Mouse (Mus musculus): ENCODE results near the gene Tnk1.

Tnk1 gene

DNA sequence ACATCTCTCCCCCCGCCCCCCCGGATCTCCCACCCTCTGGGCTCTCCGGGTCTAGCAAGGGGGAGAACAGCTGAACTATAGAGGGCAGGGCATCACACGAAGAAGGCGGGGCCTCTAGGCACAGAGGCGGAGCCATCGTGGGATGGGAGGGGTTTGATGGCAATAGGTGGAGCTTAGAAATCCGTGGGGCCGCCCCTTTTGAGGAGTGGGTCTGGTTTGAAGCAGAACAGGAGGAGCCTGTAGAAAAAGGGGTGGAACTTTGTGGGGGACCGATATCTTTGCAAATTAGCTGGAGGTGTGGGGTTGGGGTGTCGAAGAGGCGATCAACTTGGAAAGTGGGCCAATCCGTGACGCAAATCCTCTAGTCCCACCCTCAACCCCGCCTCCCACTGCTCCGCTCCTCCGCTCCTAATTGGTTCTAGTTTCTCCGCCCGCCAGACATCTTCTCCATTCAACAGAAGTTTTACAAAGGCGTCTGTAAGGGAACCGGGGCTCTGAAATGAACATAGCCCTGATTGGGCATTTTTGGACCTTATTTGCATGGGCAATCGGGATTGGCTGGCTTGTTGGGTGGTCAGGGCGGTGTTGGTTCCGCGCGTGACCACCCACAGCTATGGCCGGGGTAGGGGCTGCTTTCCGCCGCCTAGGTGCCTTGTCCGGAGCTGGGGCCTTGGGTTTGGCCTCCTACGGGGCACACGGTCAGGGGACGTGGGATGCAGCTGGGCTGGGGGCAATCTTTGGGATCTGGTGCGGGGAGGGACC, 20.4 kb downstream of the Tnk1 start, which contains the start of gene Tmem256:
Gene Tmem256 (plus strand): TSS at position 563 of the 762 bp plus-strand sequence.
- DNase-seq (ENCODE audit: low spot score in 2 of 2): peak; percentile 91 to 96

DNA sequence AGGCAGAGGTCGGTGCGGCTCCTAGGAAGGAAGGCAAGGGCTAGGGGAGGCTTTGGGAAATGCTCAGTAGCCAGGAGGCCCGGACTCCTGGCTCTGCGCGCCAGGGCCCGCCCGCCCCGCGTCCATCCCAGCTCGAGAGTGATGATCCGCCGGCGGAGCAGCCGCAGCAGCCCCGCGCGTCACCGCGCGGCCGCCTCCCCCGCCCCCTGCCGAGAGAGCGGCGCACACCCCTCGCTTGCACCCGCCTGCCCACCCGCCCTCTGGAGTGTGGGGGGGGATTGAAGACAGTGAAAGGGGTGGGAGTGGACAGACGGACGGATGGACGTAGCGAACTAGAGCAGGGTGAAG, 21.0 kb downstream of the Tnk1 start, which contains the start of gene Nlgn2:
Gene Nlgn2 (minus strand): TSS at position 181 of the 348 bp plus-strand sequence.
- DNase-seq (ENCODE audit: low spot score in 2 of 2): no peak

DNA sequence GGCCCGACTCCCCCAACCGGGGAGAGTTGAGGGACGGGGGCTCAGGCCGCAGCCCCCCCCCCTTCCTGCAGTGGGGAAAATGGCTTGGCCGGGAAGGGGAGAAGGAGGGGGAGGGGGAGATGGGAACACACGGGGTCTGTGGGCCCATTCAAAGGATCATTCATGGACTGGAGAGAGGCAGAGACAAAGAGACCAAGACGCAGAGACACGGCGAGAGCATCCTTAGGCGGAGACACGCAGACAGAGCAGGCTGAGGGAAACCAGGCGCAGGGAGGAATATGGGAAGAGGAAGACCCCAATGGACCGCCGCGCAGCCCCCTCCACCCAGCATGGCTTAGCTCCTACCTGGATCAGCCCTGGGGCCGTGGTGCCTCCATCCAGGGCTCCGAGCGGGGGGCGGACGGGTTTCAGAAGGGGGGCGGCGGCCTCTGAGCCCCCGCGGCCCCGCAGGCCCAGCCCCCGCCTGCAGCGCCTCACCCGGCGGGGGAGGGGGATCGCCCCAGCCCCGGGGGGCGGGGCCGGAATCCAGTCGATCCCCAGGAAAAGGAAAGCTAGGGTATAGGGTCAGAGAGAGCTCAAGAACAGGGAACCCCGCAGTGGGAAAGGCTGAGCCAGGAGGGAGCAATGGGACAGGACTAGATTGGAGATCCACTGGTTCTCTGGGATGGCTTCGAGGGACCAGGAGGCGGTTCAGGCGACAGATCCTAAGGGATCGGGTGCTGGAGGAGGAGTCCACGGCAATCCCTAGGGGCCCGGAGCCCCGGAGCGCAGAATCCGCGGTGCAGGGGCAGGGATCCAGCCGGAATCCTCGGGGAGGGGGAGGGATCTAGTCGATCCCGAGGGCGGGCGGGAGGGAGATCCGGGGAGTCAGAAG, 21.6 kb downstream of the Tnk1 start:
- peak in 1 of 2 experiments; percentile 32 for DNase-seq (ENCODE audit: low spot score in 2 of 2)

DNA sequence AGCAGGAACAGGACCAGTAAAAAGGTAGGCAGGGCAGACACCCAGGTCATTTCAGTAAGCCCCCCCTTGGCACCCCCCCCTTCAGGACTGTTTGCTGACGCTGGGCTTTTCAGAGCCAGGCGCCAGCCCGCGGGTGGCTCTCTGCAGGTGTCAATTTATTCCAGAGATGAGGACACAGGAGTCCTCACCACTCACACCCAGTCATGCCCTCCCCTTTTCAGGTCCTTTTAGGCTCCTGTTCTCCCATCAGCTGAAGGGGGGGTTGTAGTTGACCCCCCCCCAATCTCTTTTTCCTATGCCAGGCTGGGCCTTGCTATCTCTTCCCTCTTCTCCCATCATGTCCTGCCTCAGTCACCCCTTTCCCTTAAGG, 22.6 kb downstream of the Tnk1 start:
- DNase-seq (ENCODE audit: low spot score in 2 of 2): no peak

DNA sequence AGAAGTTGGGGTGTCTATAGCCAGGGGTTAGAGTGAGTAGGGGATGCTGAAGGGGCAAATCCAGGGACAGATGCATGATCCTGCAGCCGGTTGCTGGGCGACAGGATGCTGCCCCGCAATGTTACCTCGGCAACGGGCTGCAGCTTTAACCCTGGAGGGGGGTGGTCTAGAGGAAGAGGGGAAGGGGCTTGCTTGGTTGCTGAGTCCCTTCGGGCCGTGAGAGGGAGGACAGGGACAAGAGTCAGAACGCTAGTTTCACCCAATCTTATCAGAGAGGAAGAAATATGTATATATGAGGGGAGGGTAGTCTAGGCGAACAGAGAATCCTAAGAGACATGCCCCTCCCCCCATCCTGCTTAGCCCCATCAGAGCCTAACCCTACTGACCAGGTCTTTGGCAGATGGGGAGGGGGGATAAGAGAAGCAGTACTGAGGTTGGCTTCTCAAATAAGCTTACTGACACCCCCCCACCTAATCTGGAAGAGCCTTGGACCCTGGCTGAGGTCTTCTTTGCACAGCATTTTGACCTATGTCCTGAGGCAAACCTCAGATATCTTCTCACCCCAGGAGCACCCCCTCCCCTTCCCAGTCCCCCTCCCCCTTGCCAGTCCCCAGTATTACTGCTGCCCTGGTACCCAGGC, 23.1 kb downstream of the Tnk1 start:
- DNase-seq (ENCODE audit: low spot score in 2 of 2): no peak

DNA sequence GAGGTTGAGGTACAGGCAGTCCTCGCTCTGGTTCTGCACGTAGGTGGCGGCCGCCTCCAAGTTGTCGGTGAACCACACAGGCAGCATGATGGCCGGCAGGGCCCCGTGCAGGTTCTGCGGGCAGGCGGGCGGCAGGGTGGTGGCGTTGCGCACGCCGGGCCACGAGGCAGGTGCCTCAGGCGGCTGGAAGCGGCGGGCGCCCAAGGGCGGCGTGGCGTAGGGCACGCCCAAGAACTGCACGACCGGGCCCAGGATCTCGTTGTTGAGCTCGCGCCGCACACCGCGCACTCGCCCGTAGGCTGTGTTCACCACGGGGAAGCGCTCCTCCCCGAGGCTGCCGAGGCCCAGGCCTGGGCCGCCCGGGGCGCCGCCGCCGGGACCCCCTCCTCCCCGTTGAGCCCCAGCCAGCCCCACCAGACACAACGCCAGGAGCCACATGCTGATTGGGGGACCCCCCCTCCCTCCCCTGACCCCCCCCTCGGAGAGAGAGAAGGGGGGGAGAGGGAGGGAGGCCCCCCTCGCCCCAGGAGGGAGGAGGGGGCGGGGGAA, 24.5 kb downstream of the Tnk1 start:
- DNase-seq (ENCODE audit: low spot score in 2 of 2): peak in 1 of 2 experiments; percentile 31

DNA sequence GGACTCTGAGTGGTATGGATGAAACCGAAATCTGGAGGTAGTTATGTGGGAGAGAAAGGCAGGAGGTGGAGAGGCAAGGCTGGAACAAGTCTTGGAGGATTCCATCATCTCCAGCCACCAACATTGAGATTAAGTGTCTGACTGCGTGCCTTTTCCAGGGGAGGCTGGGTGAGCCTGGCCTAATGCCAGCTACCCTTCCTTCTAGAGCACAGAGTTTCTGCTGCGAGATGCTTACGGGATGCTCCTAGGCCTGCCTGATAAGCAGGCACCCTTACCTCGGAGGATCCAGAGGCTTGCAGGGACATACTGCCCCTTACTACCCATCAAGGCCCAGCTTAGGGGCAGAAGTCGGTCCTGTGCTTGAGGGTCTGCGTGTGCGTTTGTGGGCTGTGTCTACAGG, 25.0 kb downstream of the Tnk1 start:
- no peak for DNase-seq (ENCODE audit: low spot score in 2 of 2)

DNA sequence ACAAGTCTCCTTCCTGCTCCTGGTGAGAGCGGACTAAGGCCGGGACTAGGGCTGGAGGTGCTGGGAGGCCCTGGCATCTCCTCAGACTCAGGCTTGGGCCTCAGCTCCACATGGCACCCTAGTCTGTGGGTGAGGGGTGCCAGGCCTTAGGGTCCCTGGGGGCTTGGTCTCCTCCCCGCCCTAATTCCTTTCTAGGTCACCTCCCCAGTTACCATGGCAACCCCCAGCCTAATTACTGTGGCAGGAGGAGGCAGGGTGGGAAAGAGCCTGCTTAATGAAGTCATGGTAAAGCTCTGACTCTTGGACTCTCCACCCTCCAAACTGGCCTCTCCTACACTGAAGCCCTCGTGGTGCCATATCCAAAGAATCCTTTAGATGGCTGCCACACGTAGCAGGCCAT, 29.7 kb downstream of the Tnk1 start:
- DNase-seq (ENCODE audit: low spot score in 2 of 2): no peak

DNA sequence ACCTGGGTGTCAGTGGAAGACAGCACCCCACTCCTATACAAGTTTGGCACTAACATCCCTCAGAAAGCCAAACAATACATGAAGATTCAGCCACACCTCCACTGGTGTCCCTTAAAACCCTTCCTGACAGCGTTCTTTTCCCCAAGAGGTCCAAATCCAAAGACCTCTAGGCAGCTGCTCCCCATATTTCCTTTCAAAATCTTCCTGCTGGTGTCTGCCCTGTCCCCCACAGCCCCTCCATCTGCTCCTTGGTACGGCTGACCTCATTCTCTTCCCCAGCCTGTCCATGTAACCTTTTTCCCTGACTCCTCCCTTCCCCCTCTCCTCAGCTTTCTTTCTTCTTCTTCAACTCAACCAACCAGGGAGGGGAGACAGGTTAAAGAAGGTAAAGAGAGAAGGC, 35.1 kb downstream of the Tnk1 start:
- no peak for DNase-seq (ENCODE audit: low spot score in 2 of 2)

DNA sequence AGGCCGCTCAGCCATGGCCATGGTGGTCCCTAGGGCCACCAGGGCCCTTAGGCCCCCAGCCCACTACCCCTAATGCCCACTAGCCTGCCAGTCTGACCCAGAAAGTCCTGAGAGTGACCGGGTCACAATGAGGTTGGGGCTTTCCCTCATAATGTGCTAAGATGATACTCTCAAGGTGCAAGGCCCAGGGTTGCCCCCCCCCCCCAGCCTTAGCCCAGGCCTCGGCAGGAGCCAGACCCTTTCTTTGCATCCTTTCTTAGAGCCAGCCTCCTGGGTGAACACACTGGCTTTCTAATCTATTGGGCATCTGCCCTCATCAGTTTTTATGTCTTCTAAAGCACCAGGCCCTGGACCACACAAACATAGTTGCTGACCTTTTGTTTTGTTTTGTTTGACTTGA, 36.5 kb downstream of the Tnk1 start, which contains the start of gene Spem1:
Gene Spem1 (minus strand): TSS at position 101 of the 400 bp plus-strand sequence.
- DNase-seq (ENCODE audit: low spot score in 2 of 2): no peak

DNA sequence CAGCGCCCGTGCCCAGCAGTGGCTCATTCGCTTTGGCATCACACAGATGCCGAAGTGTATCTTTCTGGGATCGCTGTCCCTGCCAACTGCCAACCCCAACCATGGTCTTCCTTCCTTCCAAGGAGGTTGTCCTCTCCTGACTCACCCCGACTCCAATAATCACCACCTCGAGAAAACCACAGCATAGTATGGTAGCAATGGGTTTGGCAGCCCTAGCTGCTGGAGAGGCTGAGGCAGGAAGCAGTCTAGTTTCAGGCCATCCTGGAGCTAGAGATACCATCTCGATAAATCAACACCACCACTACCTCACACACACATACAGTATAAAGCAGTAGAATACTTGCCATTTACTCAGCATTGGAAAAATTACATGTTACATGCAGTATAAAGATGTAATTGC, 39.7 kb downstream of the Tnk1 start:
- no peak for DNase-seq (ENCODE audit: low spot score in 2 of 2)

DNA sequence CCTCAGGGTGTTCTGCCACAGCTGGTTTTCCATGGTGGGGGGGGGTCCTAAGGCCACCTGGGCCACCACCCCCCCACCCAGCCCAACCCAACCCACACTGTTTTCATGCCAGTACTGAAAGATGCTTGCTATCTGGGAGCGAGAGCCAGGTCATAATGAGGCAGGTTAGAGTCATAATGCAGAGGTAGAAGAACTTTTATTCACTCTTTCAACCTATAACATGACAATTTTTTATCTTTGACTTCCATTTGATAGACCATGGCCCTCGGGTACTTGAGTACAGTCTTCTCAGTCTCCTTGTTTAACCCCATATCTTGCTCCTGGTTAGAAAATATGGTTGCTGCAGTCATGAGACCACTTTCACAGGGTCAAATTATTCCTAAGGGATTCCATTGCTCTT, 40.2 kb downstream of the Tnk1 start, which contains the start of gene Spem2:
Gene Spem2 (minus strand): TSS at position 101 of the 400 bp plus-strand sequence.
- DNase-seq (ENCODE audit: low spot score in 2 of 2): no peak

DNA sequence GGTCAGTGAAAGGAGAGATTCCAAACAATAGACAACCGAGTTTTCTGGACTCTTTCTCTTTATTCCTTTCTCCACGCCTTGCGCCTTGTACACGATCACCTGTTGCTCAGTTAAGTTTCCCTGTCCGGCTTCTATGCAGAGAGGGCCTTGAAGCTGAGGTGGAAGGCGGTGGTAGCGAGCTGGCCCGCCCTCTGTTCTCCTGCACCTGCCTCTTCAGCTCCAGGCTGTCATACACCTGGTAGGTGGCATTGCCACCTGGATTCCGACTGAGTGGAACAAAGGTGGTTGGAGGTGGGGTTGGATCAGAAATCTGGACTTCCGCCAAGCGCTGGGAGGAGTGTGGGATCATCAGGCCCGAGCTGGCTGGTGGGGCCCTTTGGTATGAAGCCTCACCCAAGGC, 42.0 kb downstream of the Tnk1 start:
- DNase-seq (ENCODE audit: low spot score in 2 of 2): no peak

DNA sequence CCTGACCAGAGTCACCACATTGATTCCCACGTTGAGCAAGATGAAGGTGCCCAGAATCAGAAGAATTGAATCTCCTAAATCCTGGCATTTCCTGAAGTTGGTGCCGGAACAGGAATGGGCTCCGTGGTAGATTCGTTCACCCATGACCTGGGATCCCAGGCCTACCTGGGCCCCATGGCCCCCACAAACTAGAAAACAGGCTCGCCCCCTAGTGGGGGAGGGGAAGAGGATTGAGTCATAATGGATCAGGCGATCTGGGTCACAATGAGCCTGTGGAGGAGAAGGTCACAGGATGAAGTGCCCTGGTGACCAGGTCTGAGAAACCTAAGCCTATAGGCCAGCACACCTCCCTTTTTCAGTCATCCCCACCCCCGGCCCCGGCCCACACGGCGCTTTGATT, 43.4 kb downstream of the Tnk1 start, which contains the start of gene Gm39566:
Gene Gm39566 (minus strand): TSS at position 144 of the 400 bp plus-strand sequence.
- no peak for DNase-seq (ENCODE audit: low spot score in 2 of 2)

DNA sequence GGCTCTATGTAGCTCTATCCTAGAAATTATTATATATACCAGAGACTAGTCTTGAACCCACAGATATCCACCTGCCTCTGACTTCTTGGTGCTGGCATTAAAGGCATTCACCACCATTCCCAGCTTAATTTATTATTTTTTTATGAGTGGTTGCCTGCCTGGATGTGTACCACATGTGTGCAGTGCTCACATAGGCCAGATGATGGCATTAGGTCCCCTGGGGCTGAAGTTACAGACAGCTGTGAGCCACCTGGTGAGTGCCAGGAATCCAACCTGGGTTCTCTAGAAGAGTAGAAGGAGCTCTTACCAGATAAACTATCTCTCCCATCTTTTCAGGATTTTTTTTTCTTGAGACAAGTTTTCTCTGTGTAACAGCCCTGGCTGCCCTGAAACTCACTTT, 48.2 kb downstream of the Tnk1 start:
- DNase-seq (ENCODE audit: low spot score in 2 of 2): no peak

DNA sequence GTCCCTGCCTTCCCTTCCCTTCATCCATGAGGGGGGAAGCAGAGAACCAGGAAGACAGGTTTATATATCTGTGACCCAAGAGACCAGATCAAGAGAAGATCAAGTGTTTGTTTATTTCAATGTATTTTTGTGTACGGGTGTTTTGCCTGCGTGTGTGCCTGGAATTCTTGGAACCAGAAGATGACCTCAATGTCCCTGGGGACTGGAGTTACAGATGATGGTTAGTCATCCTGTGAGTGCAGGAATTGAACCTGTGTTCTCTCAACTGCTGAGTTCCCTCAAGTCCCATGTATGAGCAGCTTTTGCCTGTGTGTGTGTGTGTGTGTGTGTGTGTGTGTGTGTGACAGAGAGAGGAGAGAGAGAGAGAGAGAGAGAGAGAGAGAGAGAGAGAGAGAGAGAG, 50.9 kb downstream of the Tnk1 start:
- DNase-seq (ENCODE audit: low spot score in 2 of 2): no peak

DNA sequence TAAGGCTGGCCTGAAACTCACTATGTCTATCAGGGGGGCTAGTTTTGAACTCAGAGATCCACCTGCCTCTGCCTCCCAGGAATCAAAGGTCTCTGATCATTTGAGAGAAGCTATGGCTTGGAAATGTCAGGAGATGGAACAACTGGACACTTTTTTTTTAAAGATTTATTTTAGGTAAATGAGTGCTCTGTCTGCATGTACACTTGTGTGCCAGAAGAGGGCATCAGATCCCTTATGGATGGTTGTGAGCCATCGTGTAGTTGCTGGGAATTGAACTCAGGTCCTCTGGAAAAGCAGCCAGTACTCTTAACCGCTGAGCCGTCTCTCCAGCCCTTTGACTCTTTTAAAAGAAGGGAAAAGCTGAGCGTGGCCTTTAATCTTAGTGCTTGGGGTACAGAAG, 52.2 kb downstream of the Tnk1 start:
- DNase-seq (ENCODE audit: low spot score in 2 of 2): no peak

DNA sequence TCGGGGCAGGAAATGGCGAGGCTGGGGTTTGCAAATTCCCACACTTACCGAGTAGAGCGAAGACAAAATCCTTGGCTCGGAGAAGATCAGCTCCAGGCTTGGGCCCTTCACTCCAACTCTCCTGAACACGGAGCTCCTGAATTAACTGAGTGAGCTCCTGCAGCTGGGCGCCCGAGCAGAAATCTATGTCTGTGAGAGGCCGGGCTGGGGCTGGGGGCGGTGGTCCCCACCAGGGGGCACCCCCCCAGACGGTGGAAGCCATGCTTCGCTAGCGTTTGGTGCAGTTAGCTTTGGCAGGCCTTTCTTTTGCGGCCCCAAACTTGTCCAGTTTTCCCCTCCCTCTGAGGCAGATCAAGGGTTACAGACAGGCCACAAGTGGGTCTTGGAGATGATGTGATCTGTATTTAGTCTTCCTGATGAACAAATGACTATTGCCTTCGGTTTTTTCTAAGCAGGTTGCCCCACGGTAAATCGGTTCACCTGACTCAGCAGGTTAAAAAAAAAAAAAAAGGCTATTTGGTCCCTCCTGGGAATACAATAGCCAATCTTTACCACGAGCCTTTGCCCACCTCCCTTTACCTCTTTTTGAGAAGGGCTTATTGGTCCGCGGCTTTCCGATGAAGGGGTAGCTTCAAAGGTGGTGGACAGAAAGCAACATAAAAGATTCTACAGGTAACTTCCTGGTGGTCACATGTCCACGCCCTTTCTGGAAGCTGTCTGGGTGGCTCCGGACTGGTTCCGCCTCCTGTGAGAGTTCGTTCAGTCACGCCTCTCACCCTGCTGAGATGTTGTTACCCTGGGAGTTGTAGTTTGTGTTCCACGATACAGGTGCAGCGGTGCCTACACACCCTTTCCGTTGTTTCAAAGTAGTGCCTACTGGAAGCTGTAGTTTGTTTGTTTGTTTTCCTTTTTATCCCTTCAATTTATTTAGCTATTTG, 53.3 kb downstream of the Tnk1 start, which contains the start of gene Tmem102:
Gene Tmem102 (minus strand): TSS at position 653 of the 938 bp plus-strand sequence.
- DNase-seq (ENCODE audit: low spot score in 2 of 2): peak; percentile 57 to 59

DNA sequence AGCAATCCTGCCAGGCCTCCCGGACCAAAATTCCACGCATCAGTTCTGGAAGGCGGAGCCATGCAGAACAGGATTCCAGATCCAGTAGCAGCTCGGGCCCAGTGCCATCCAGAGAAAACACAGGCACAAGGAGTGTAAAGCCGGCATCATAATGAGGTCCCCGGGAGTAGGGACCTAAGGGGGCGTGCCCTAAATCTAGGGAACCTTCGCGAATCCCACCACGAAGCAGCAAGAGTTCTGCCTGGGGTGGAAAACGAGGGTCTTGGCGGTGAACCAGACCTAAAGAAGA, 53.9 kb downstream of the Tnk1 start:
- DNase-seq (ENCODE audit: low spot score in 2 of 2): peak in 1 of 2 experiments; percentile 19

DNA sequence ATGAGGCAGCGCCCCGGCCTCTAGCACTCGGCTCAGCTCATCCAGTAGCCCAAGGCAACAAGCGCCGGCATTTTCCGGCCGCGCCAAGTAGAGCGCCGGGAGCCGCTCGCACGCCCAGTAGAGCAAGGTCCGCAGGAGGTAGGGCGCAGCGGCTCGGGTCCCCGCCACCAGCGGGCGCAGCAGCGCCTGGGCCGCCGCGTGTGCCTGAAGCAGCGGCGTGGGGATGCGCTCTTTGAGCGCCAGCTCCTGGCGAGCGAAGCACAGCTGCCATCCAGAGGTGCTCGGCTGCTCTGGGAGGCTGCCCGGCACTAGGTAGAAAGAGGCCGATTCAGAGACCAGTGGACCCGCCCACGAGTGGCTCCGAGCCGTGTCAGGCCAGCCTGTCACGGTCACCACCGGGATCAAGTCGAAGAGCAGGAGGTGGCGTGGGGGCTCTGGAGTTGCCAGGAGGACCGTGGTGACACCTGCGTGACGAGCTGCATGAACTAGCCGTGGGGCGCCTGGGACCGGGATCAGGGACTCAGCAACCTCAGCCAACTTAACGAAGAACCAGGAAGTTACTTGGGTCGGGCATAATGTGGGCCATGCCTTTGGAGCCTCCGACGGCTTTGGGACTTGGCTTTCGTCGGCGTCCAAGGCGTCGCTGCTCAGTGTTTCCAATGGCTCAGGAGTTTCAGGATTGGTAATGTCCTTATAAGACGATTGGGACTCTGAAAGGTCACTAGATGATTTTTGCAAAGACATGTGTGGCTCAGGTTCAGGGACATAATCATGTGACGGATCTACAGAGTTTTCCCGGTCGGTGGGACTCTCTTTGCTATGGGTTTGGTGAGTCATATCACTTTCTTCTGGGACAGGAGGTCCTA, 54.5 kb downstream of the Tnk1 start:
- DNase-seq (ENCODE audit: low spot score in 2 of 2): peak; percentile 62 to 80

Data from urinary bladder, postnatal 36 days (tissue).